Mouse (Mus musculus): Measurements from ENCODE around the gene Pou3f3. TPM values are rescaled to one million over a fixed set of nuclear protein-coding genes. Genes with fewer than 3 reads are reported as not detected.

Gene Pou3f3
- total RNA-seq, 2 experiments from 2014 or later: 61.6 to 66.4 TPM

GRCm38 (mm10) chr1:42741383-42742241 lies 46.0 kb downstream of the Pou3f3 start:
- Histone ChIP-seq H3K4me3 (no peak overlapping the region), H3K27ac (no peak overlapping the region)
- no peak for DNase-seq (ENCODE audit: extremely low spot score in 1 of 2, low spot score in 2 of 2)
- TF ChIP-seq CTCF (IDR thresholded peaks at IDR 0.05): no peak
- intact Hi-C loops (cut with DNase I): no loop called here

- no peak overlapping the region for H3K4me3 ChIP-seq
- TF ChIP-seq CTCF (IDR thresholded peaks at IDR 0.05): no peak
- no peak overlapping the region for H3K27ac ChIP-seq
- intact Hi-C loops (cut with DNase I): no loop called here
- DNase-seq (ENCODE audit: extremely low spot score in 1 of 2, low spot score in 2 of 2): no peak
Measured at GRCm38 (mm10) chr1:42742242-42742560, 46.6 kb downstream of the Pou3f3 start.

- DNase-seq (ENCODE audit: extremely low spot score in 1 of 2, low spot score in 2 of 2): no peak
- no peak overlapping the region for H3K27ac ChIP-seq
- H3K4me3 ChIP-seq: no peak overlapping the region
- intact Hi-C loops (cut with DNase I): no loop called here
- TF ChIP-seq CTCF (IDR thresholded peaks at IDR 0.05): no peak
Measured at GRCm38 (mm10) chr1:42745047-42745446, 49.5 kb downstream of the Pou3f3 start.

GRCm38 (mm10) chr1:42749536-42750292 lies 54.1 kb downstream of the Pou3f3 start:
- Histone ChIP-seq H3K27ac (no peak overlapping the region), H3K4me3 (no peak overlapping the region)
- DNase-seq (ENCODE audit: extremely low spot score in 1 of 2, low spot score in 2 of 2): no peak
- intact Hi-C loops (cut with DNase I): no loop called here
- no peak for TF ChIP-seq CTCF (IDR thresholded peaks at IDR 0.05)

Other genes with a start within 250 kb of the Pou3f3 start
- 10 to 100 TPM; 42.0 to 42.3 TPM for gene Mrps9, start 155.5 kb downstream of the Pou3f3 start, total RNA-seq (2021)